Mouse (Mus musculus) midbrain, embryonic 13.5 days (tissue): ENCODE measurements around the gene Chrm3. TPM values are rescaled to one million over a fixed set of nuclear protein-coding genes. Genes with fewer than 3 reads are reported as not detected.

Experiments
- ATAC-seq: fragments of 200-750 bp; cut with Nextera tagmentation; 2 replicates; pipeline ENCODE4 v1.8.0; 2017; ENCODE audit warnings: mild to moderate bottlenecking, moderate TSS enrichment, moderate library complexity
- H3K27ac ChIP-seq: fragments of 300-500 bp; sonication (generic); 2 replicates; pipeline ENCODE4 v1.5.1; 2015; ENCODE audit warnings: inconsistent platforms, mild to moderate bottlenecking, moderate library complexity
- H3K27me3 ChIP-seq: fragments of 300-500 bp; sonication (generic); 2 replicates; pipeline ENCODE4 v1.6.1; 2015; ENCODE audit warnings: mild to moderate bottlenecking, inconsistent platforms
- H3K36me3 ChIP-seq: fragments of 300-500 bp; sonication (generic); 2 replicates; pipeline ENCODE4 v1.6.1; 2015; ENCODE audit warnings: mild to moderate bottlenecking, inconsistent platforms
- H3K4me1 ChIP-seq: fragments of 300-500 bp; sonication (generic); replicated peaks from 2 replicates; pipeline ENCODE4 v1.6.1; 2015; ENCODE audit warnings: inconsistent platforms
- H3K4me2 ChIP-seq: fragments of 300-500 bp; sonication (generic); replicated peaks from 2 replicates; pipeline ENCODE4 v1.6.1; 2015; ENCODE audit warnings: moderate library complexity, mild to moderate bottlenecking, inconsistent platforms
- H3K4me3 ChIP-seq: fragments of 300-500 bp; sonication (generic); replicated peaks from 2 replicates; pipeline ENCODE4 v1.5.1; 2015; ENCODE audit warnings: mild to moderate bottlenecking, inconsistent platforms
- H3K9ac ChIP-seq: fragments of 300-500 bp; sonication (generic); replicated peaks from 2 replicates; pipeline ENCODE4 v1.6.1; 2015; ENCODE audit warnings: mild to moderate bottlenecking, inconsistent platforms
- H3K9me3 ChIP-seq: fragments of 300-500 bp; sonication (generic); 2 replicates; pipeline ENCODE4 v1.6.1; 2016; ENCODE audit warnings: mild to moderate bottlenecking, inconsistent platforms
- WGBS: fragments of 180-500 bp; shearing (Covaris S2); methylation state at CpG from one replicate; pipeline ENCODE4 v1.1.7; 2015; 5-methylcytosine and 5-hydroxymethylcytosine counted together
- polyA plus RNA-seq: library from polyadenylated mRNA; unstranded; fragments of >200 nt; fragmentation: Nextera tagmentation; extraction: Ambion mirVana; gene quantifications from 2 replicates; pipeline ENCODE4 v1.2.1, GENCODE M21; 2015

The Chrm3 gene
- polyA plus RNA-seq, 1 experiment from 2014 or later, result 1.4 TPM

DNA sequence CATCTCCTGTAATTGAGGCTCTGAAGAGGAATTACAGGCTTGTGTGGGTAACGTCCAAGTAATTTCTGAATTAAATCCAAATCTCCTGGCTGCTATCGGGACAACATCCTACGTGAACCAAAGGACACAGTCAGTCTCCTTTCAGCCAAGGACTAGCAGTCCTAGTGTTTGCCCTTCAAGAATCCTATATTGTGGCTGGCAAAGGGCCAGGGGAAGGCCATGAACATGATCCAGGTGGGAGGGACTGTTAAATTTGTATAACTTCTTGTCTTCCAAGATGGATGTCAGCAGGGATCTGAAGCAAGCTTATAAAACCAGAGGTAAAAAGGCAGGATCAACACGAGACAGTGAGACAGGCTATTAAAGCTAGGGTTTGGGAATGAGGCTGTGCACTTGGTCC is 357.7 kb downstream of the Chrm3 start:
- no peak overlapping the region for H3K4me3 ChIP-seq
- no peak overlapping the region for H3K27ac ChIP-seq
- H3K4me2 ChIP-seq, result no peak overlapping the region
- H3K9ac ChIP-seq, result no peak overlapping the region
- no peaks in the 10 kb centered on the region for H3K9me3 ChIP-seq
- no peaks in the 10 kb centered on the region for H3K4me1 ChIP-seq
- WGBS, result 86% methylated on average over 4 of the region's 4 CpGs
- H3K36me3 ChIP-seq, result no peaks in the 10 kb centered on the region
- ATAC-seq, result no peak
- no peaks in the 10 kb centered on the region for H3K27me3 ChIP-seq

DNA sequence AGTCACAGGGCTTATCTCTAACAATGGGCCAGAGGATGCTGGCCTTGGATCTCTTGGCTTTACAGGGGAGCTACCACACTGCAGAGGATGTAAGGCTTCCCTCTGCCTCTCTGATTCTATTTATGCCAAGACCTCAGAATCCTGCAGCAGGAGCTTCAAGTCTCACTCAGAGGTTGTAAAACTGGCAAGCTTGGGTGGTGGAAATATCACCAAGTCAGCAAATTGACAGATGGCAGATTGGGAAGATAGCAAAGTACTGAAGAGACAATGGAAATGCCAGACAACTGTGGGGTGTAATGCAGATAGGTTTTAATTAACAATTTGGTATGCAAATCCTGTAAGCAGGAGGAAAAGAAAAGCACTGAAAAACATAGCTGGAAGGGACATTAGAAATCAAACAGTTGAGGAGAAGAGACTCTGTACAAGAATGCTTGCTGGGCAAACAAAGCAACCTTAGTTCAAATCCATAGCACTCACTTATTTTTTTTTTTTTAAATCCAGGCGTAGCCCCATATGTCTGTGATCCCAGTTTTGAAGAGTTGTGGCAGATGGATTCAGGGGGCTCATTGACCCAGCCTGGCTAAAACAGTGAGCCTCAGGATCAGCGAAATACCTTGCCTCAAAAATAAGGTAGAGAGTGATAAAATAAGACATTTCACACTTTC is 362.9 kb downstream of the Chrm3 start:
- H3K27me3 ChIP-seq, result no peaks in the 10 kb centered on the region
- H3K4me2 ChIP-seq, result no peak overlapping the region
- H3K9ac ChIP-seq, result no peak overlapping the region
- H3K4me3 ChIP-seq, result no peak overlapping the region
- H3K4me1 ChIP-seq, result no peaks in the 10 kb centered on the region
- 72% methylated on average over 2 of the region's 2 CpGs for WGBS
- no peaks in the 10 kb centered on the region for H3K9me3 ChIP-seq
- no peak overlapping the region for H3K27ac ChIP-seq
- ATAC-seq, result no peak
- H3K36me3 ChIP-seq, result no peaks in the 10 kb centered on the region

- H3K27ac ChIP-seq, result no peak overlapping the region
- H3K9ac ChIP-seq, result no peak overlapping the region
- WGBS, result 90% methylated on average over 1 of the region's 1 CpGs
- H3K4me3 ChIP-seq, result no peak overlapping the region
- no peaks in the 10 kb centered on the region for H3K36me3 ChIP-seq
- H3K9me3 ChIP-seq, result no peaks in the 10 kb centered on the region
- no peaks in the 10 kb centered on the region for H3K27me3 ChIP-seq
- ATAC-seq, result no peak
- no peaks in the 10 kb centered on the region for H3K4me1 ChIP-seq
- H3K4me2 ChIP-seq, result no peak overlapping the region
Measured at GRCm38 (mm10) chr13:9995852-9996251, 364.8 kb downstream of the Chrm3 start.

DNA sequence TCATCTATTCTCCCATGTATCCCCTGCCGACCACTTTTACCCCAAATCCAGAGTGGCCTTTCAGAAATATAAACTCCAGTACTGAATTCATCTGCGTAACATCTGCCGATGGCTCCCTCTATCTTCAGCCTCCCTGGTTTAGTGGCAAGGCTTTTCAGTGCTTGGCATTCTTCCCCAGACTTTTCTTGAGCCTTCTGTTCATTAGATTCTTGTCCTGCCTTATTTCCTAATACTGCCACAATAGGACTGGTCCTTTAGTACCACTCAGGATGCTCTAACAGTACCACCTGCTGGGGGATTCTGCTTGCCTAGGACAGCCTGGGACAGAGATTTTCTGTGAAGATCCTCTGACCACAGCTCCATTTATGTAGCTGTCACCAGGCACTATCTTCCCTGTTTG is 367.1 kb downstream of the Chrm3 start:
- no peak overlapping the region for H3K4me2 ChIP-seq
- H3K27ac ChIP-seq, result no peak overlapping the region
- H3K9ac ChIP-seq, result no peak overlapping the region
- H3K4me3 ChIP-seq, result no peak overlapping the region
- no peaks in the 10 kb centered on the region for H3K27me3 ChIP-seq
- ATAC-seq, result no peak
- H3K4me1 ChIP-seq, result no peaks in the 10 kb centered on the region
- no peaks in the 10 kb centered on the region for H3K36me3 ChIP-seq
- 93% methylated on average over 3 of the region's 3 CpGs for WGBS
- H3K9me3 ChIP-seq, result no peaks in the 10 kb centered on the region

DNA sequence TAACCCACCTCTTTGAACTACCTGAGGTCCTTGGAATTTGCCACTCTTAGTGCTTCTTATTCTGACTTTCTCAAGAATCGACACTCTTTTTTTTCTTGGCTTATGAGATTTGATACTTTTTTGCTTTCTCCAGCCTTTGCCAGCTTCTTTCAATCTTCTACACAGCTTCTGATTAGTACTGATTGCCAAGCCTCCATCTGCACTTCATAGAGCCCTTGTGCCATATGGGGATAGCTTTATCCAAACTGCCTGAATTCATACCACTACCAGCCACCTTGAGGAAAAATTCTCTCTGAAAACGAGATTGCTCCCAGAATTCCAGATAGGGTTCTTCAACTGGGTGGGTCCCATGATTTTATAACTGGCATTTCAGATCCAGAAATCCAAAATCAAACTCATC is 368.0 kb downstream of the Chrm3 start:
- H3K9ac ChIP-seq, result no peak overlapping the region
- no peak overlapping the region for H3K4me3 ChIP-seq
- H3K36me3 ChIP-seq, result no peaks in the 10 kb centered on the region
- H3K27me3 ChIP-seq, result no peaks in the 10 kb centered on the region
- H3K4me1 ChIP-seq, result no peaks in the 10 kb centered on the region
- H3K9me3 ChIP-seq, result no peaks in the 10 kb centered on the region
- H3K4me2 ChIP-seq, result no peak overlapping the region
- 82% methylated on average over 2 of the region's 2 CpGs for WGBS
- H3K27ac ChIP-seq, result no peak overlapping the region
- no peak for ATAC-seq

- H3K9me3 ChIP-seq, result no peaks in the 10 kb centered on the region
- H3K4me1 ChIP-seq, result no peaks in the 10 kb centered on the region
- H3K27ac ChIP-seq, result no peak overlapping the region
- no peak overlapping the region for H3K4me3 ChIP-seq
- WGBS, result 79% methylated on average over 6 of the region's 6 CpGs
- H3K36me3 ChIP-seq, result no peaks in the 10 kb centered on the region
- H3K9ac ChIP-seq, result no peak overlapping the region
- H3K27me3 ChIP-seq, result no peaks in the 10 kb centered on the region
- ATAC-seq, result no peak
- no peak overlapping the region for H3K4me2 ChIP-seq
Measured at GRCm38 (mm10) chr13:9985648-9986047, 375.0 kb downstream of the Chrm3 start.

DNA sequence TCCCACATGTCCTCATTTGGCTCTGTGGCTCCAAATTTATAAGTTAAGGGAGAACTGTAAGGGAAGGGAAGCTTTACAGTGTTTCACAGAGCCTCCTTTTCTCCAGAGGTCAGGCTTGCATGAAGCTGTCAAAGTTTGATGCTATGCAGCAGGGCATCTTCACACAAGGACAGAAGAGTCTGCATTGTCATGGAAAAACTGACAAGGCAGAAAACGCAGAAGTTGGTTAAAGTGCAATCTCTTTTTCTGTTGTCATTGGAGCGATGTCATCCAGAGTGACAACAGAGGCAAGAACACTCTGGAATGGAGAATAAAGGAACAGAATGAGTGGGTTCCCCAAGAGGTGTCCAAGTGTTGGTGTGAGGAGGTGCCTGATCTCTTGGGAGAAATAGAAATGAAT is 377.4 kb downstream of the Chrm3 start:
- H3K27me3 ChIP-seq, result no peaks in the 10 kb centered on the region
- no peaks in the 10 kb centered on the region for H3K4me1 ChIP-seq
- 91% methylated on average over 2 of the region's 2 CpGs for WGBS
- no peak overlapping the region for H3K27ac ChIP-seq
- H3K4me3 ChIP-seq, result no peak overlapping the region
- no peak overlapping the region for H3K4me2 ChIP-seq
- no peaks in the 10 kb centered on the region for H3K9me3 ChIP-seq
- H3K9ac ChIP-seq, result no peak overlapping the region
- H3K36me3 ChIP-seq, result no peaks in the 10 kb centered on the region
- ATAC-seq, result no peak

DNA sequence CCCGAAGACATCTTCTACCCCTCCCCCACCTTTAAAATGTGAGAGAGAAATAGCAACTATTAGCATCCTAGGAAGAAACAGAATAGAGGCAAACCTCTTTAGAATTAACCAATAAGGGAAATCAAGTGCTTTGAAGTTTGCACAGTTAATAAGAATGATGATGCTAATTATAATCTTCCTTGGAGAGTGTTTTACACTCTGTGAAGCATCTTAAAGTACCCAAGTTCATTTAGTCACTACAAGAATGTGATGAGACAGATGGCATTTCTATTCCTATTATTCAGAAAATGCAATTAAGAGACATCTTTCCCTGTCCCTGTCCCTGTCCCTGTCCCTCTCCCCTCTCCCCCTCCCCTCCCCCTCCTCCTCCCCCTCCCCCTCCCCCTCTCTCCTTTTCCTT is 382.9 kb downstream of the Chrm3 start:
- WGBS, result 80% methylated on average over 1 of the region's 1 CpGs
- Histone ChIP-seq H3K4me2 (no peak overlapping the region), H3K27me3 (no peaks in the 10 kb centered on the region), H3K36me3 (no peaks in the 10 kb centered on the region), H3K9ac (no peak overlapping the region), H3K4me3 (no peak overlapping the region), H3K4me1 (peaks cover 6% of the 10 kb centered on the region), H3K9me3 (no peaks in the 10 kb centered on the region), H3K27ac (no peak overlapping the region)
- no peak for ATAC-seq

DNA sequence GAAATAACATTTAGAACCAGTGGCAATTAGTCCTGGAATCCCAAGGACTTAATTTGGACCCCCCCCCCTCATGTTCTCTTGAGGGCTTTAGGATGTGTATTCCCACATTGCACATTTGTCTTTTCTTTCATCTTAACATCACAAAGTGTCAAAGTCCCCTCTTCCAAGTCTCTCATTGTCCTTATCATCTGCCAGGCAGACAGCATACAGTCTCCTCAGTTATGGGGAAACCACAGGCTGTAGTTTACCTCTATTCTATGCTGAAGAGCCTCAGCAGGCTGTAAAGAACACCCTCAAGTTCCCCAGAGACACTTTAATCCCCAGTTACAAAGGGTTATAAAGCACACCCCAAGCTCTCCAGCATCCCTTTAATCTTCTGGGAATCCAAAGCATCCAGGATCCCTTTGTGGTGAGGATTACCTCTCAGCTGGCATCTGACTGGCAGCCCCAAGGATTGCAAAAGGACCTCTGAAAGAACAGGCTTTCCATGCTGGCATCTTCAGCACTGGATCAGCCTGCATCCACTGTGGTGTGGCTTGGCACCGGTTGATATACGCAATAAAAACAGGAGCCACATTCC is 386.8 kb downstream of the Chrm3 start:
- no peaks in the 10 kb centered on the region for H3K9me3 ChIP-seq
- WGBS, result 19% methylated on average over 2 of the region's 2 CpGs
- no peak; the same call in 1 of the 2 replicates for ATAC-seq

GRCm38 (mm10) chr13:9971845-9972244 is 388.8 kb downstream of the Chrm3 start:
- Histone ChIP-seq H3K4me1 (peaks cover 6% of the 10 kb centered on the region), H3K27ac (no peak overlapping the region), H3K9ac (no peak overlapping the region), H3K9me3 (no peaks in the 10 kb centered on the region), H3K36me3 (no peaks in the 10 kb centered on the region), H3K4me3 (no peak overlapping the region), H3K4me2 (no peak overlapping the region), H3K27me3 (no peaks in the 10 kb centered on the region)
- no peak for ATAC-seq
- WGBS, result 55% methylated on average over 4 of the region's 4 CpGs

More for the DNA sequence above, 386.8 kb downstream of the Chrm3 start:
- Histone ChIP-seq H3K36me3 (no peaks in the 10 kb centered on the region), H3K9ac (no peak overlapping the region), H3K4me1 (peaks cover 6% of the 10 kb centered on the region), H3K4me3 (no peak overlapping the region), H3K27ac (no peak overlapping the region), H3K4me2 (no peak overlapping the region), H3K27me3 (no peaks in the 10 kb centered on the region)

GRCm38 (mm10) chr13:9952619-9953018 is 408.0 kb downstream of the Chrm3 start:
- no peaks in the 10 kb centered on the region for H3K27me3 ChIP-seq
- H3K4me1 ChIP-seq, result no peaks in the 10 kb centered on the region
- no peak for ATAC-seq
- H3K4me3 ChIP-seq, result no peak overlapping the region
- no peak overlapping the region for H3K27ac ChIP-seq
- H3K9me3 ChIP-seq, result no peaks in the 10 kb centered on the region
- H3K36me3 ChIP-seq, result no peaks in the 10 kb centered on the region
- H3K9ac ChIP-seq, result no peak overlapping the region
- no peak overlapping the region for H3K4me2 ChIP-seq

- H3K9me3 ChIP-seq, result no peaks in the 10 kb centered on the region
- ATAC-seq, result no peak
- 93% methylated on average over 1 of the region's 1 CpGs for WGBS
- H3K4me3 ChIP-seq, result no peak overlapping the region
- H3K9ac ChIP-seq, result no peak overlapping the region
- H3K36me3 ChIP-seq, result no peaks in the 10 kb centered on the region
- H3K4me1 ChIP-seq, result no peaks in the 10 kb centered on the region
- H3K4me2 ChIP-seq, result no peak overlapping the region
- no peak overlapping the region for H3K27ac ChIP-seq
- H3K27me3 ChIP-seq, result no peaks in the 10 kb centered on the region
Measured at GRCm38 (mm10) chr13:9951376-9951775, 409.3 kb downstream of the Chrm3 start.

DNA sequence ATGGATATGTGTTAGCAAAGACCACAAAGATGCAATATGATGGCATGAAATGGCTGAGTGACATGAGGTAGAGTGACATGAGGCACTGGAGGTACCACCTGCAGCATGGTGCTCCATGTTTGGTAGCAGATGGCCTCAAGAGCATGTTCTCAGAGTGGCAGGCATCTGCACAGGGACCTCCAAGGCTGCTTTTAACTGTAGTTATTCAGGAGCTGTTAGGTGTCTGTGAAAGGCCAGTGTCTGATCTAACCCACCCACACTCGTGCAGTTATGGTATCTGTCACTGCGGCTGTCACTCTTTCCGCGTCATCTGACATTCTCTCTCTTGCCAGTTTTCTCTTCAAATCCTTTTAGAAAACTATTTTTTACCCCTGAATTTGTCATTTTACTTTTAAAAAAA is 411.6 kb downstream of the Chrm3 start:
- no peak overlapping the region for H3K27ac ChIP-seq
- WGBS, result 95% methylated on average over 4 of the region's 4 CpGs
- ATAC-seq, result no peak
- no peak overlapping the region for H3K9ac ChIP-seq
- no peak overlapping the region for H3K4me2 ChIP-seq
- no peaks in the 10 kb centered on the region for H3K9me3 ChIP-seq
- H3K4me3 ChIP-seq, result no peak overlapping the region
- H3K27me3 ChIP-seq, result no peaks in the 10 kb centered on the region
- H3K4me1 ChIP-seq, result no peaks in the 10 kb centered on the region
- no peaks in the 10 kb centered on the region for H3K36me3 ChIP-seq
